Mouse (Mus musculus): ENCODE measurements at regions not wholly inside any gene's neighbourhood (a gene's known extent, or its start where the extent isn't known, plus 50 kb on each side); places are given as distances from the start of the nearest gene placed in this dataset.
A peak's percentile ranks its signal among the peaks of the same experiment; 100 is the strongest.

GRCm38 (mm10) chr4:87386835-87387234 is 156.6 kb upstream of the Slc24a2 start:
- no peak for DNase-seq (ENCODE audit: low spot score)

GRCm38 (mm10) chr4:87386271-87386670 is 156.0 kb upstream of the Slc24a2 start:
- DNase-seq (ENCODE audit: low spot score), result no peak

GRCm38 (mm10) chr4:87385221-87385739 is 155.0 kb upstream of the Slc24a2 start:
- DNase-seq (ENCODE audit: low spot score), result no peak

GRCm38 (mm10) chr4:87384469-87385044 is 154.3 kb upstream of the Slc24a2 start:
- no peak for DNase-seq (ENCODE audit: low spot score)

GRCm38 (mm10) chr4:87380716-87381115 is 150.4 kb upstream of the Slc24a2 start:
- no peak for DNase-seq (ENCODE audit: low spot score)

- no peak for DNase-seq (ENCODE audit: low spot score)
Measured at GRCm38 (mm10) chr4:87379516-87380173, 149.4 kb upstream of the Slc24a2 start.

- no peak for DNase-seq (ENCODE audit: low spot score)
Measured at GRCm38 (mm10) chr4:87371960-87372359, 141.7 kb upstream of the Slc24a2 start.

GRCm38 (mm10) chr4:87369626-87370234 is 139.5 kb upstream of the Slc24a2 start:
- DNase-seq (ENCODE audit: low spot score), result peak; percentile 23

GRCm38 (mm10) chr4:87368413-87369160 is 138.3 kb upstream of the Slc24a2 start:
- DNase-seq (ENCODE audit: low spot score), result peak; percentile 53

GRCm38 (mm10) chr4:87367732-87368412 is 137.6 kb upstream of the Slc24a2 start:
- peak; percentile 79 for DNase-seq (ENCODE audit: low spot score)

- DNase-seq (ENCODE audit: low spot score), result no peak
Measured at GRCm38 (mm10) chr4:87362201-87362600, 131.9 kb upstream of the Slc24a2 start.

GRCm38 (mm10) chr4:87359483-87359882 is 129.2 kb upstream of the Slc24a2 start:
- DNase-seq (ENCODE audit: low spot score), result peak; percentile 53

GRCm38 (mm10) chr4:87359004-87359403 is 128.7 kb upstream of the Slc24a2 start:
- no peak for DNase-seq (ENCODE audit: low spot score)

GRCm38 (mm10) chr4:87332968-87333367 is 102.7 kb upstream of the Slc24a2 start:
- no peak for DNase-seq (ENCODE audit: low spot score)

- DNase-seq (ENCODE audit: low spot score), result no peak
Measured at GRCm38 (mm10) chr4:87329136-87329535, 98.9 kb upstream of the Slc24a2 start.

- DNase-seq (ENCODE audit: low spot score), result no peak
Measured at GRCm38 (mm10) chr4:87321726-87322349, 91.6 kb upstream of the Slc24a2 start.

GRCm38 (mm10) chr4:87298129-87298528 is 67.9 kb upstream of the Slc24a2 start:
- no peak for DNase-seq (ENCODE audit: low spot score)

- no peak for DNase-seq (ENCODE audit: low spot score)
Measured at GRCm38 (mm10) chr4:87294538-87294937, 64.3 kb upstream of the Slc24a2 start.
